Mouse (Mus musculus): Measurements from ENCODE around the gene Slc23a2. TPM values are rescaled to one million over a fixed set of nuclear protein-coding genes. Genes with fewer than 3 reads are reported as not detected.

Slc23a2 gene
- 11.7 and 12.3 TPM in 2 replicates for polyA plus RNA-seq (2015; fragmentation: Nextera tagmentation; extraction: Ambion mirVana)

GRCm38 (mm10) chr2:132144971-132145691 lies at the start of gene Slc23a2:
TSS of gene Slc23a2 (minus strand) at chr2:132145108.
- no peaks in the 10 kb centered on the region; the same call in 1 of the 2 replicates for H3K4me1 ChIP-seq (replicated peaks; ENCODE audit: insufficient read depth, low read length)
- H3K9ac ChIP-seq (ENCODE audit: low read depth, low read length), result peak within 1 kb of the TSS; percentile 86
- H3K4me3 ChIP-seq (replicated peaks; ENCODE audit: low read depth, low read length), result peak within 1 kb of the TSS; percentile 88
- WGBS, result under 1% methylated on average over 42 of the region's 68 CpGs
- no peak within 1 kb of the TSS; the same call in 1 of the 2 replicates for H3K27ac ChIP-seq
- no peaks in the 10 kb centered on the region for H3K36me3 ChIP-seq (ENCODE audit: insufficient read depth, low read length)
- peak; percentile 57 for DNase-seq (ENCODE audit: low spot score)
- H3K27me3 ChIP-seq (ENCODE audit: insufficient read depth, low read length), result no peaks in the 10 kb centered on the region
- ATAC-seq (replicated peaks; ENCODE audit: low FRiP score, low read depth), result peak; percentile 55
- H3K9me3 ChIP-seq (replicated peaks; ENCODE audit: low read length), result no peaks in the 10 kb centered on the region
- peak within 1 kb of the TSS; percentile 100 for H3K4me2 ChIP-seq (ENCODE audit: low read length)
- TF ChIP-seq CTCF (IDR thresholded peaks at IDR 0.05; ENCODE audit: low read depth), result no peak

- Histone ChIP-seq H3K4me1 (replicated peaks; ENCODE audit: insufficient read depth, low read length) (no peaks in the 10 kb centered on the region), H3K27me3 (ENCODE audit: insufficient read depth, low read length) (no peaks in the 10 kb centered on the region), H3K36me3 (ENCODE audit: insufficient read depth, low read length) (no peaks in the 10 kb centered on the region), H3K9ac (ENCODE audit: low read depth, low read length) (no peak overlapping the region), H3K27ac (no peak overlapping the region), H3K4me3 (replicated peaks; ENCODE audit: low read depth, low read length) (no peak overlapping the region), H3K4me2 (ENCODE audit: low read length) (no peak overlapping the region), H3K9me3 (replicated peaks; ENCODE audit: low read length) (no peaks in the 10 kb centered on the region)
- no peak for TF ChIP-seq CTCF (IDR thresholded peaks at IDR 0.05; ENCODE audit: low read depth)
- 83% methylated on average over 3 of the region's 3 CpGs for WGBS
- ATAC-seq (replicated peaks; ENCODE audit: low FRiP score, low read depth) (no peak), DNase-seq (ENCODE audit: low spot score) (no peak)
Observed at GRCm38 (mm10) chr2:132190602-132191161, 45.8 kb upstream of the Slc23a2 start.

GRCm38 (mm10) chr2:132183874-132184273 lies 39.0 kb upstream of the Slc23a2 start:
- WGBS, result 52% methylated on average over 6 of the region's 6 CpGs
- no peak overlapping the region for H3K4me3 ChIP-seq (replicated peaks; ENCODE audit: low read depth, low read length)
- no peak overlapping the region for H3K9ac ChIP-seq (ENCODE audit: low read depth, low read length)
- no peak for ATAC-seq (replicated peaks; ENCODE audit: low FRiP score, low read depth)
- H3K27ac ChIP-seq, result no peak overlapping the region
- no peak for DNase-seq (ENCODE audit: low spot score)
- no peak overlapping the region for H3K4me2 ChIP-seq (ENCODE audit: low read length)
- H3K4me1 ChIP-seq (replicated peaks; ENCODE audit: insufficient read depth, low read length), result no peaks in the 10 kb centered on the region
- H3K27me3 ChIP-seq (ENCODE audit: insufficient read depth, low read length), result no peaks in the 10 kb centered on the region
- H3K9me3 ChIP-seq (replicated peaks; ENCODE audit: low read length), result no peaks in the 10 kb centered on the region
- H3K36me3 ChIP-seq (ENCODE audit: insufficient read depth, low read length), result no peaks in the 10 kb centered on the region
- no peak for TF ChIP-seq CTCF (IDR thresholded peaks at IDR 0.05; ENCODE audit: low read depth)

GRCm38 (mm10) chr2:132180463-132181205 lies 35.7 kb upstream of the Slc23a2 start:
- Histone ChIP-seq H3K9me3 (replicated peaks; ENCODE audit: low read length) (no peaks in the 10 kb centered on the region), H3K36me3 (ENCODE audit: insufficient read depth, low read length) (no peaks in the 10 kb centered on the region), H3K4me2 (ENCODE audit: low read length) (no peak overlapping the region), H3K9ac (ENCODE audit: low read depth, low read length) (no peak overlapping the region), H3K4me1 (replicated peaks; ENCODE audit: insufficient read depth, low read length) (no peaks in the 10 kb centered on the region), H3K4me3 (replicated peaks; ENCODE audit: low read depth, low read length) (no peak overlapping the region), H3K27me3 (ENCODE audit: insufficient read depth, low read length) (no peaks in the 10 kb centered on the region), H3K27ac (no peak overlapping the region)
- DNase-seq (ENCODE audit: low spot score) (peak; percentile 83), ATAC-seq (replicated peaks; ENCODE audit: low FRiP score, low read depth) (peak; percentile 78; the same call in 1 of the 2 replicates)
- 0% methylated on average over 1 of the region's 1 CpGs for WGBS
- no peak for TF ChIP-seq CTCF (IDR thresholded peaks at IDR 0.05; ENCODE audit: low read depth)

- ATAC-seq (replicated peaks; ENCODE audit: low FRiP score, low read depth), result no peak
- Histone ChIP-seq H3K9ac (ENCODE audit: low read depth, low read length) (no peak overlapping the region), H3K27ac (no peak overlapping the region), H3K4me3 (replicated peaks; ENCODE audit: low read depth, low read length) (no peak overlapping the region), H3K27me3 (ENCODE audit: insufficient read depth, low read length) (no peaks in the 10 kb centered on the region), H3K36me3 (ENCODE audit: insufficient read depth, low read length) (no peaks in the 10 kb centered on the region), H3K4me1 (replicated peaks; ENCODE audit: insufficient read depth, low read length) (no peaks in the 10 kb centered on the region), H3K4me2 (ENCODE audit: low read length) (no peak overlapping the region), H3K9me3 (replicated peaks; ENCODE audit: low read length) (no peaks in the 10 kb centered on the region)
- WGBS, result 85% methylated on average over 7 of the region's 7 CpGs
- TF ChIP-seq CTCF (IDR thresholded peaks at IDR 0.05; ENCODE audit: low read depth), result no peak
- no peak for DNase-seq (ENCODE audit: low spot score)
Observed at GRCm38 (mm10) chr2:132179371-132179770, 34.5 kb upstream of the Slc23a2 start.

- Histone ChIP-seq H3K4me1 (replicated peaks; ENCODE audit: insufficient read depth, low read length) (no peaks in the 10 kb centered on the region), H3K27me3 (ENCODE audit: insufficient read depth, low read length) (no peaks in the 10 kb centered on the region), H3K27ac (no peak overlapping the region), H3K9me3 (replicated peaks; ENCODE audit: low read length) (no peaks in the 10 kb centered on the region), H3K4me2 (ENCODE audit: low read length) (no peak overlapping the region), H3K36me3 (ENCODE audit: insufficient read depth, low read length) (no peaks in the 10 kb centered on the region), H3K4me3 (replicated peaks; ENCODE audit: low read depth, low read length) (no peak overlapping the region), H3K9ac (ENCODE audit: low read depth, low read length) (no peak overlapping the region)
- WGBS, result 85% methylated on average over 9 of the region's 9 CpGs
- DNase-seq (ENCODE audit: low spot score) (no peak), ATAC-seq (replicated peaks; ENCODE audit: low FRiP score, low read depth) (no peak)
- TF ChIP-seq CTCF (IDR thresholded peaks at IDR 0.05; ENCODE audit: low read depth), result no peak
Observed at GRCm38 (mm10) chr2:132177406-132177805, 32.5 kb upstream of the Slc23a2 start.

All from kidney, postnatal 0 days (tissue).